Mouse (Mus musculus): ENCODE data around the gene Gm26661.

Gene Gm26661

GRCm38 (mm10) chr14:7821341-7821740, 30.0 kb downstream of the Gm26661 start:
- DNase-seq, result no peak

DNA sequence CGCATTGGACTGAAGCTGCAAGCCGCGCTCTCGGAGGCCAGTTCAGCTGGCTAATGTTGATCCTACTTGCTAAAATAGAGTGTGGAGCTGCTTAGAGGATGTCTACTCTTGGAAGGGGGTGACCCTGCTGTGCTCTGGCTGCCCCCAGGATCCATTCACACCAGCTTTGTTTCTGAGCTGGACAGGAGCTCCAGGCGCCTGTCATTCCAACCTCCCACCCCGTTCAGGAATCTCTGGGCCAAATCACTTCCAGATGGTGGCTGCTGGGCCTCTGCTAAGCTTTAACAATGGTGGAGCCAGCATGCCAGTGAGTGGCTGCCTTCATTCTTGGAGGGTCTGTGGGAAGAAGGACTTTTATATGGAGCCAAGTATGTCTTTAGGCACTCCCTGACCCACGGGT, 31.3 kb downstream of the Gm26661 start:
- no peak for DNase-seq

DNA sequence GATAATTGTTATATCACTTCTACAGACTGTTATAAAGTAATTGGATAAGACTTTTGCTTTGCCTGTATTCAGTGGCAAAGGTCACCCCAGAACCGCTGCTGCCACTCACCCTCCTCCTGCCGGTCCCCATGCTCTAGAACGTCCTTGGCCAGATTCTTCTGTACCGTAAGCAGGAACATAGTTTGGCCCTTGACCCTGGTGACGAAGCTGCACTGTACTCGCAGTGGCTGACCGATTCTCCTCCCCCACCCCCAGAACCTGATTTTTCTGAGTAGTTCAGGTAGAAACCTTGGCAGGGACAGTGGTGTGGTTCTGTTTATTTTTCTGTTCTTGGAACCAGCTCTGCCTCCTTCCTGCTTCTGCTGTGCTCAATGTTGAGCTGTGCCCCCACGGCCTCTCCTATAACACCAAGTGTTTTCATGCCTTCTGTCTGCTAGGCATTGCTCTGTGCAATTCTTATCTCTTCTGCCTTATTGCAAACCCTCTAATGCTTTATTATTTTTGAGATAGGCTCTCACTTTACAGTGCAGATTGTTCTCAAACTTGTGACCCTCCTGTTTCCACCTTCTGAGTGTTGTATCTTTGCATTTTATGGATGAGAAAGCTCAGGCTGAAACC, 33.4 kb downstream of the Gm26661 start:
- peak; percentile 24 for DNase-seq

DNA sequence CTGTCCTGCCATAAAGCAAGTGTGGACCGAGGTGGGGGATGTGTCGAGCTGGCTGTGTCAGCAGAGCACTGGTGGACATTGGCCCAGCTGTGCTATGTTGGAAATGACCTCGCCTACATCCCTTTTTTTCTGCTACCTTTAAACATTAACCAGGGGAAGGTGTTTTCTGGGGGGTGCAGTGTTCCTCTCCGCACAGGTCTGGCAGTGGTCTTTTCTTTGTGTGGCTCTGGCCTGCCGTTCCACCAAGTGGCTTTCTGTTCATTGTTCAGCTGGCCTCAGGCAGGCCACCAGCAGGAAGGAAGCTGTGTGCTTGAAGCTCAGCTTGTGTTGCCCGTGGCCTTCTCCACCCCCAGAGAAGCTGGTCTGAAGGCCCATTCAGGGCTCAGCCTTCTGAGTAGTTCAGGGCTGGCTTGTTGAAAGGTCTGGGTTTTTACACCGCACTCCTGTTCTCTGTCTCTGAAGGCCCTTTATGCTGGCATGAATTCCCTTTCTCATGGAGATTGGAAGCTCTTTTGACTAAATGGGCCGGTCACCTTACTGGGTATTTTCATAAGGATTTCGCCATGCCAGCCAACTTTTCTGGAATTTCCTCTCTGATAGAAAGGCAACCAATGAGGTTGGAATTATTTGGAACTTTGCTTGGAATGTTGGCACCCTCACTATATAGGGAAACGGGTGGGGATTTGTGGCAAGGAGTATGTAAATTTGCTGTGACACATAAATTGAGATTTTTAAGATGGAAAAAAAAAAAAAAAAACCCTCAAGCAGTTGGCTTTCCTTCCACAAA, 35.0 kb downstream of the Gm26661 start:
- DNase-seq, result no peak

GRCm38 (mm10) chr14:7829181-7829580, 37.8 kb downstream of the Gm26661 start:
- DNase-seq, result no peak

- DNase-seq, result no peak
Measured at GRCm38 (mm10) chr14:7831770-7832439, 40.5 kb downstream of the Gm26661 start.

DNA sequence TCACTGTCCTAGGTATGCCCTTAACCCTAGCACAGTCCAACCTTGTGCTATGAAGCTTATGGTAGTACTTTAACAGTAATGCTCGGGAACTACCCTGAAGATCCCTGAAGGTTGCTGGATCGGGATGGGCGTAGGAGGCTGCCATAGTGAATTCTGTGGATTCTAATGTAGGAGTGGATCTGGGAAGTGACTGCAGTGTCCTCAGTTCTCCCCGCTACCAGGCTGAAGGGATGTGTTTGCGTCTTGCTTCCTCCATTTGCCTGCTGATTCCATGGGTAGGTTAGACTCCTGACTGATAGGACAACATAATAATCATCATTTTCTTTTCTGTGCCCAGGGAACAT, 41.0 kb downstream of the Gm26661 start:
- DNase-seq, result no peak

- DNase-seq, result no peak
Measured at GRCm38 (mm10) chr14:7833458-7833857, 42.1 kb downstream of the Gm26661 start.

GRCm38 (mm10) chr14:7838564-7839089, 47.2 kb downstream of the Gm26661 start:
- DNase-seq, result no peak

DNA sequence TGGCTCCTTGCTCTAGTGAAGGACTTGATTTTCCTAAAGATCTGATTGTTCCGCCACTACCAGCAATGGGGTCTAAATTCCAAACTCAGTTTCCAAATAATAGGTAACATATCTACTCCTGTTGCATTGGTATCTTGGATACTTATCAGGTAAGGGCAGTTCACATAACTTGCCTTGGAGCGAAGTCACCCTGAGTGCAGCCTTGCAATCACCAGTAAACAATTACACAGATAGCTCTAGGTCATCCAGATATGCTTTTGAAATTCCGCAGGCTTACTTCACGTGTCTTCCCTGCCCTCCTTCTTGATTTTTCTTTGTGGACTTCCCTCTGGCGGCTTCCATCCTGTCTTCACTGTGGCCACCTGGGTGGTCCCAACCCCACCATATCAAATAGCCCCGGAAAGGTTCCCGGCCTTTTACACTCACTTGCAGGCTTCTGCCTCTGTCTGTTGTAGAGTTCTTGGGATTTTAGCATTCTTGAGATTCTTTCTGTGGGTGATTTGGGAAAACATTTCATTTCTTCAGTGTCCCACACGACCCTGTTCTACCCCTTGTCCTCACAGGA, 48.6 kb downstream of the Gm26661 start:
- no peak for DNase-seq
